Mouse (Mus musculus) heart, adult 9 months (tissue): ENCODE results near the gene Mfsd6.
A peak's percentile ranks its signal among the peaks of the same experiment; 100 is the strongest.
"Not testable (repeated sequence)": the region's sequence is repeated elsewhere in the genome, so short reads cannot be mapped to it uniquely, and the experiment has no call there.

ENCODE experiments used
- DNase-seq, 2 experiments: peaks; one replicate each; pipeline ENCODE4 v3.0.0; 2022; ENCODE audit warnings: low spot score in 2 of 2

The Mfsd6 gene

GRCm38 (mm10) chr1:52708745-52709144 lies 18.5 kb downstream of the Mfsd6 start:
- no peak for DNase-seq

- no peak for DNase-seq
These were observed 20.2 kb downstream of the Mfsd6 start for GRCm38 (mm10) chr1:52707030-52707429.

GRCm38 (mm10) chr1:52702738-52703491 lies 24.3 kb downstream of the Mfsd6 start:
- DNase-seq = no peak

- no peak for DNase-seq
These were observed 25.3 kb downstream of the Mfsd6 start for GRCm38 (mm10) chr1:52701941-52702340.

GRCm38 (mm10) chr1:52694456-52694855 lies 32.8 kb downstream of the Mfsd6 start:
- not testable (repeated sequence) for DNase-seq

GRCm38 (mm10) chr1:52687636-52688035 lies 39.6 kb downstream of the Mfsd6 start:
- DNase-seq = no peak

- no peak for DNase-seq
These were observed 43.7 kb downstream of the Mfsd6 start for GRCm38 (mm10) chr1:52683550-52683949.

- DNase-seq = peak; percentile 60 to 61
These were observed 50.6 kb downstream of the Mfsd6 start for GRCm38 (mm10) chr1:52676621-52677020.

- DNase-seq = peak; percentile 41 to 65
These were observed 51.4 kb downstream of the Mfsd6 start for GRCm38 (mm10) chr1:52675561-52676551.

GRCm38 (mm10) chr1:52669931-52670330 lies 57.3 kb downstream of the Mfsd6 start:
- DNase-seq = no peak

- no peak for DNase-seq
These were observed 58.4 kb downstream of the Mfsd6 start for GRCm38 (mm10) chr1:52668743-52669323.

- DNase-seq = no peak
These were observed 64.0 kb downstream of the Mfsd6 start for GRCm38 (mm10) chr1:52663228-52663627.

GRCm38 (mm10) chr1:52660765-52661164 lies 66.5 kb downstream of the Mfsd6 start:
- no peak for DNase-seq

GRCm38 (mm10) chr1:52660278-52660677 lies 67.0 kb downstream of the Mfsd6 start:
- no peak for DNase-seq

GRCm38 (mm10) chr1:52658160-52658559 lies 69.1 kb downstream of the Mfsd6 start:
- DNase-seq = no peak

GRCm38 (mm10) chr1:52655153-52655552 lies 72.1 kb downstream of the Mfsd6 start:
- DNase-seq = no peak

- peak in 1 of 2 experiments; percentile 18 for DNase-seq
These were observed 73.9 kb downstream of the Mfsd6 start for GRCm38 (mm10) chr1:52653366-52653765.

- DNase-seq = no peak
These were observed 74.5 kb downstream of the Mfsd6 start for GRCm38 (mm10) chr1:52652601-52653253.

- no peak for DNase-seq
These were observed 77.2 kb downstream of the Mfsd6 start for GRCm38 (mm10) chr1:52650066-52650465.

GRCm38 (mm10) chr1:52648153-52649027 lies 78.9 kb downstream of the Mfsd6 start:
- DNase-seq = peak; percentile 42 to 78

GRCm38 (mm10) chr1:52640736-52641135 lies 86.5 kb downstream of the Mfsd6 start:
- no peak for DNase-seq
